Mouse (Mus musculus) stomach, embryonic 15.5 days (tissue): ENCODE measurements around the gene Rasl10a. TPM values are rescaled to one million over a fixed set of nuclear protein-coding genes. Genes with fewer than 3 reads are reported as not detected.
A peak's percentile ranks its signal among the peaks of the same experiment; 100 is the strongest.

ENCODE experiments used
- ATAC-seq: fragments of 200-750 bp; cut with Nextera tagmentation; 2 replicates; pipeline ENCODE4 v1.8.0; 2017; ENCODE audit warnings: low read depth, moderate number of reproducible peaks, moderate TSS enrichment; ENCODE audit not compliant: insufficient read depth, low FRiP score
- H3K27ac ChIP-seq: fragments of 300-500 bp; sonication (generic); 2 replicates; pipeline ENCODE4 v1.5.1; 2015; ENCODE audit warnings: mild to moderate bottlenecking, inconsistent platforms
- H3K27me3 ChIP-seq: fragments of 300-500 bp; sonication (generic); replicated peaks from 2 replicates; pipeline ENCODE4 v1.6.1; 2015; ENCODE audit warnings: inconsistent platforms
- H3K36me3 ChIP-seq: fragments of 300-500 bp; sonication (generic); 2 replicates; pipeline ENCODE4 v1.6.1; 2015; ENCODE audit warnings: inconsistent platforms
- H3K4me1 ChIP-seq: fragments of 300-500 bp; sonication (generic); 2 replicates; pipeline ENCODE4 v1.6.1; 2015; ENCODE audit warnings: inconsistent platforms
- H3K4me2 ChIP-seq: fragments of 300-500 bp; sonication (generic); 2 replicates; pipeline ENCODE4 v1.6.1; 2015; ENCODE audit warnings: mild to moderate bottlenecking, inconsistent platforms
- H3K4me3 ChIP-seq: fragments of 300-500 bp; sonication (generic); replicated peaks from 2 replicates; pipeline ENCODE4 v1.5.1; 2015; ENCODE audit warnings: inconsistent platforms
- H3K9ac ChIP-seq: fragments of 300-500 bp; sonication (generic); 2 replicates; pipeline ENCODE4 v1.6.1; 2015; ENCODE audit warnings: inconsistent platforms
- H3K9me3 ChIP-seq: fragments of 300-500 bp; sonication (generic); 2 replicates; pipeline ENCODE4 v1.6.1; 2016; ENCODE audit warnings: inconsistent platforms
- WGBS: fragments of 180-500 bp; shearing (Covaris S2); methylation state at CpG from one replicate; pipeline ENCODE4 v1.1.7; 2015; 5-methylcytosine and 5-hydroxymethylcytosine counted together
- polyA plus RNA-seq: library from polyadenylated mRNA; unstranded; fragments of >200 nt; fragmentation: Nextera tagmentation; extraction: Ambion mirVana; gene quantifications from 2 replicates; pipeline ENCODE4 v1.2.1, GENCODE M21; 2015

Gene Rasl10a
- polyA plus RNA-seq, 1 experiment from 2014 or later = 0.71 TPM

DNA sequence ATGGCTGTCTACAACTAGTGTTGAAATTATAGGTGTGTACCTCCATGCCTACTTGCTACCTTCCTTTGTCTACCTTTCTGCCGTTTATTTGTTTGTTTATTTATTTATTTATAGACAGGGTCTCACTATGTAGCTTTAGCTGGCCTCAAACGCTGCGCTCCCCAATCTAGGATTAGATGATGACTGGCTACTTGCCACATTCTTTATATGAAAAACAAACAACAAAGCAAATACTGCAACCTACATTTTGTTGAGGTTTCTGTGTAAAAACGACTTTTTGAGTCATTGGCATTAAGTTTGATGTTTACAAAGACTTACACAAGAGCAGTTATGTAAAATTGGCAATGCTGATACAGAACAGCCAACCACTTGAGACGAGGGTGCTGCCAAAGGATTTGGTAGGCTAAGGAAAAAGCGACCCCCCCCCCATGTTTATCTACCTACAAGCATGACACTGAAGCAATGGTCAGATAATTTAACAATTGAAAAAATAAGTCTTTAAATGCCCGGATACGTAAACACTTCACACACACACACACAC is 38.6 kb downstream of the Rasl10a start:
- H3K9ac ChIP-seq = no peak overlapping the region
- H3K36me3 ChIP-seq = peaks cover 10% of the 10 kb centered on the region; the same call in 1 of the 2 replicates
- H3K27me3 ChIP-seq = no peaks in the 10 kb centered on the region
- WGBS = 48% methylated on average over 8 of the region's 8 CpGs
- no peak overlapping the region for H3K27ac ChIP-seq
- no peak for ATAC-seq
- peak overlapping the region; percentile 78 for H3K4me2 ChIP-seq
- peaks cover 22% of the 10 kb centered on the region for H3K4me1 ChIP-seq
- H3K4me3 ChIP-seq = peak overlapping the region; percentile 83
- H3K9me3 ChIP-seq = no peaks in the 10 kb centered on the region

DNA sequence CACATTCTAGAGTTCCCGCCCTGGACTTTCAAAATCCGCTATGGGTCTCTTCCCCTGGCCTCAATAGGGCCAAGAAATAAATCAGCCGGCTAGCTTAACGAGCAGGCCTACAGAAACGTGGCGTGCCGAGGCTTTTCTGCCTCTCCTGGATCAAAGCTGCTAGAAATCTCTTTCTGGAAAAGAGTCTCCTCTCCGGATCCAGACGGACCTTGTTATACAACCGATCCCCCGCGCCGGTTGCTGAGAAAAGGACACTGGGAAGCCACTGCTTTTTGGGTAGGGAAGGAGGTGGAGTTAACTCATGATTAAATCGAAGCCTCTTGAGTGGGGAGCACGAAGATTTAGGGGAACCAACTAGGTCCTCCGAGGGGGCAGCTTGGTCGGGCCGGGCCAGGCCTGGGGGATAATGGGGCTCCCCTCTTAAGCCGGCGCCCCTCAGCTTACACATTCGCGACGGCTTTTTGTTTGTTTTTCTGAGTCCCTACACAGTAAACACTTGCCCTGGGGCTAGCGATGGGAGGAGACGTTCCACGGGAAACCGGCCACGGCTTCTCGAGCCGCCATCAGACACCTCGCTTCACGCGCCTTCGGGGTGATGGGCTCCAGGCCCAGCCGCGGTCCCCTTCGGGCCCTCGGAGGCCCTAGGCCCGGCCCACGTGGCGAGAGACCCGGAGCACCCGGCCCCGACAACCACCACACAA is 40.3 kb downstream of the Rasl10a start:
- under 1% methylated on average over 44 of the region's 44 CpGs for WGBS
- H3K27me3 ChIP-seq = no peaks in the 10 kb centered on the region
- peak; percentile 9 for ATAC-seq

DNA sequence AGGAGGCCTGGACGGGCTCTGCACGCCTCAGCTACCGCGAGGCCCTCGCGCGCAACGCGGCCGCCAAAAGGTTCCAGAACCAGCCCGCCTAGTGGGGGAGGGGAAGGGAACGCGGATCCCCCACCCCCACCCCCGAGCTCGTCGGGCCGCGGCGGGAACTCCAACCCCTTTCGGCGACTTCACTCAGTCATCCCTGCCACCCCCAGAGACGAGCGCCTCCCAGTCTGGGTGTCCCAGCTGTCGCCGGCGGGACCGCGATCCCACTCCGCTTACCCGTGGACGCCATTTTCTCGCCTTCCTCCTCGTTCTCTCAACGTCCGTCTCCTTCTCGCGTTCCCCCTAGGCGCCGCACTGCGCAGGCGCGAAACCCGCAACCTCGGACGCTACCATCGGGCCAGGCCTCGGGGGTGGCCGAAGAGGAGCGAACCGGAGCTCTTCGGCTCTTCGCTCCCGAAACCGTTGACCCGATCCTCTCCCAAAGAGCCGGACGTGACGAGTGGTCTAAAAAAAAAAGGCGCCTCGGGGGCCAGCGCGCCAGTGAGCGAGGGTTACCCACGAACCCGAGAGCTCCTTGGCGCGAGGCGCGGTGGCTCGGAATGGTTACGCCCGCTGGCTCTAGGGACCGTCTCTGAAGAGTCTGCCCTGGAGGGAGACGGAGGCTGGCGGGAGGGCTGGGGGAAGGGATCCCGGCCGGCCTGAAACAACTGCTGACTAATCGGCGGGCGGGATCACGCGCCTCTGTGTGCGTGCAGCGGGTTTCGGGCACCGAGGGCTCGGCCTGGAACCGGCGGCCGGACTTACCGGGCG is 41.0 kb downstream of the Rasl10a start, which contains the start of the genes Rhbdd3 and Ewsr1:
Gene Rhbdd3, plus strand, starts transcription at position 191 of the 807 bp plus-strand sequence.
Gene Ewsr1, minus strand, starts transcription at position 531 of the 807 bp plus-strand sequence.
- Histone ChIP-seq H3K27ac (peak within 1 kb of the TSS; percentile 91), H3K27me3 (no peaks in the 10 kb centered on the region), H3K36me3 (no peaks in the 10 kb centered on the region), H3K4me3 (peak within 1 kb of the TSS; percentile 83), H3K4me2 (peak within 1 kb of the TSS; percentile 78), H3K9me3 (no peaks in the 10 kb centered on the region), H3K4me1 (peaks cover 23% of the 10 kb centered on the region), H3K9ac (peak within 1 kb of the TSS; percentile 97)
- ATAC-seq = peak; percentile 92
- under 1% methylated on average over 86 of the region's 92 CpGs for WGBS

More for the DNA sequence above, 40.3 kb downstream of the Rasl10a start:
- Histone ChIP-seq H3K27ac (peak overlapping the region; percentile 91), H3K4me2 (peak overlapping the region; percentile 78), H3K9ac (peak overlapping the region; percentile 97), H3K36me3 (no peaks in the 10 kb centered on the region), H3K4me3 (peak overlapping the region; percentile 83), H3K9me3 (no peaks in the 10 kb centered on the region), H3K4me1 (peaks cover 23% of the 10 kb centered on the region)

- H3K27me3 ChIP-seq = no peaks in the 10 kb centered on the region
- H3K27ac ChIP-seq = peak overlapping the region; percentile 91
- peaks cover 20% of the 10 kb centered on the region for H3K4me1 ChIP-seq
- under 1% methylated on average over 31 of the region's 31 CpGs for WGBS
- H3K4me2 ChIP-seq = peak overlapping the region; percentile 76
- peak overlapping the region; percentile 97 for H3K9ac ChIP-seq
- ATAC-seq = peak; percentile 72; the same call in 1 of the 2 replicates
- no peaks in the 10 kb centered on the region for H3K9me3 ChIP-seq
- H3K4me3 ChIP-seq = peak overlapping the region; percentile 83
- H3K36me3 ChIP-seq = peaks cover 3% of the 10 kb centered on the region; the same call in 1 of the 2 replicates
Observed at GRCm38 (mm10) chr11:5099576-5100183, 41.8 kb downstream of the Rasl10a start.

DNA sequence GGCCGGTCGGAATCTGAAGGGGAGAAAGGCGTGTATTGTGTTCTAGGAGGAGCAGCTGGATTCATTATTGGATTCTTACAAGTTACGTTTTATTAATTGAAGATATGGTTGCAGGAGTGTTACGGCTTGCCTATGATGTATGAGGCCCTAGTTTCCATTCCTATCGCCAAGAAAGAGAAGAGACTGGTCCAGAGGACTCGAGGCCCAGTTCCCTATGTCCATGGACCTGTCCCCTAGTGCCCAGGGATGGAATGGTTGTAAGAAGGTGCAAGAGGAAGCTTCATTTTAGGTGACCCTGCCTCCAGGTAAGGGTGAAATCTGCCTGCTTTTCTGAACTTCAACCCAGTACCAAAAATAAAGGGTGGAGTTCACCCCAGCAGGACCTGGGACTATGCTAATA is 42.4 kb downstream of the Rasl10a start:
- Histone ChIP-seq H3K4me3 (peak overlapping the region; percentile 83), H3K4me1 (peaks cover 20% of the 10 kb centered on the region), H3K9ac (peak overlapping the region; percentile 97), H3K9me3 (no peaks in the 10 kb centered on the region), H3K36me3 (peaks cover 3% of the 10 kb centered on the region; the same call in 1 of the 2 replicates), H3K27me3 (no peaks in the 10 kb centered on the region), H3K27ac (peak overlapping the region; percentile 91), H3K4me2 (peak overlapping the region; percentile 76)
- no peak for ATAC-seq
- 1% methylated on average over 7 of the region's 7 CpGs for WGBS

GRCm38 (mm10) chr11:5100801-5101200 is 42.9 kb downstream of the Rasl10a start:
- no peak for ATAC-seq
- Histone ChIP-seq H3K4me3 (peak overlapping the region; percentile 83; the same call in 1 of the 2 replicates), H3K4me2 (peak overlapping the region; percentile 76), H3K4me1 (peaks cover 20% of the 10 kb centered on the region), H3K9ac (no peak overlapping the region), H3K27me3 (no peaks in the 10 kb centered on the region), H3K9me3 (no peaks in the 10 kb centered on the region), H3K27ac (no peak overlapping the region), H3K36me3 (peaks cover 8% of the 10 kb centered on the region; the same call in 1 of the 2 replicates)
- WGBS = 41% methylated on average over 5 of the region's 5 CpGs

GRCm38 (mm10) chr11:5101641-5102040 is 43.7 kb downstream of the Rasl10a start:
- H3K9ac ChIP-seq = no peak overlapping the region
- no peak overlapping the region for H3K4me3 ChIP-seq
- WGBS = 79% methylated on average over 6 of the region's 6 CpGs
- no peaks in the 10 kb centered on the region for H3K27me3 ChIP-seq
- no peak overlapping the region for H3K27ac ChIP-seq
- H3K4me1 ChIP-seq = peaks cover 20% of the 10 kb centered on the region
- H3K9me3 ChIP-seq = no peaks in the 10 kb centered on the region
- no peak overlapping the region for H3K4me2 ChIP-seq
- H3K36me3 ChIP-seq = peaks cover 8% of the 10 kb centered on the region; the same call in 1 of the 2 replicates
- no peak for ATAC-seq

DNA sequence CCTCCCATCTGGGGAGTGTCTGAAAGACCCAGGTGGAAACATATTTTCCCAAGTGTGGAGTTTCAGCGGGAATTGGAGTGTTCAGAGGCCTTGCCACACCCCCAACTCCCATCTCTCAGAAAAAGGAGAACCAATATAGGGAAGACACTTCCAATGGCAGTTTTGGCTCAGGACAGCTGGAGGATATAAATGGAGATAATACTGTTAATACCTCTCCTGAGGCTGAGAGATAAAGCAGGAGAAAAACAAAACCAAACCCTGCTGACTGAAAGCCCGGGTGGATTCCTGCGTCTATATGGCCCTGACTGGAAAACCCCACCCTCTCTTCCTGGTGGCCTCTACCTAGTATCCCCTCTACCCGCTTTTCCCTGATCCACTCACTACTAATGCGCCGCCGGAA is 44.5 kb downstream of the Rasl10a start:
- no peak overlapping the region for H3K4me2 ChIP-seq
- H3K27me3 ChIP-seq = no peaks in the 10 kb centered on the region
- no peaks in the 10 kb centered on the region for H3K9me3 ChIP-seq
- 85% methylated on average over 7 of the region's 7 CpGs for WGBS
- H3K27ac ChIP-seq = no peak overlapping the region
- no peak overlapping the region for H3K9ac ChIP-seq
- no peak for ATAC-seq
- H3K36me3 ChIP-seq = peaks cover 8% of the 10 kb centered on the region; the same call in 1 of the 2 replicates
- peaks cover 15% of the 10 kb centered on the region for H3K4me1 ChIP-seq
- no peak overlapping the region for H3K4me3 ChIP-seq

DNA sequence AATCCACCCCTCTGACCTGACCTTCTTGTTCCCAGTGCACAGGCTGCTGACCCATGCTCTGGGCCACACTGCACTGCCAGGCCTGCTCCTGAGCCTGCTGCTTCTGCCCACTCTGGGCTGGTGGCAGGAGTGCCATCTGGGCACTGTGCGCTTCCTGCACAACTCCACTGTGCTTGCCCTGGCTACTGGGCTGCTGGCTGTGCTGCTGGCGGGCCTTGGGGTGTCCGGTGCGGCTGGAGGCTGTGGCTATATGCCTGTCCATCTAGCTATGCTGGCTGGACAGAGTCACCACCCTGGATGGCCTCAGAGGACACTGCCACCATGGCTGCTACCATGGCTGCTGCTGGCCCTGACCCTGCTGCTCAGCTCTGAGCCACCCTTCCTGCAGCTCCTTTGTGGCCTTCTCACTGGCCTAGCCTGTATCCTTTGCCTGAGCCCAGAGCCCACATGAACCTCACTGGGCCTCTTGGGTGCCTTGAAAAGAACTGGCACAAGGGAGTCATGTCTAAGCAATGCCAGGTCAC is 46.1 kb downstream of the Rasl10a start:
- Histone ChIP-seq H3K4me1 (peaks cover 14% of the 10 kb centered on the region), H3K27ac (no peak overlapping the region), H3K4me2 (no peak overlapping the region), H3K36me3 (peaks cover 8% of the 10 kb centered on the region; the same call in 1 of the 2 replicates), H3K9ac (no peak overlapping the region), H3K9me3 (no peaks in the 10 kb centered on the region), H3K27me3 (no peaks in the 10 kb centered on the region), H3K4me3 (no peak overlapping the region)
- ATAC-seq = no peak
- WGBS = 99% methylated on average over 4 of the region's 4 CpGs

GRCm38 (mm10) chr11:5109441-5109840 is 51.5 kb downstream of the Rasl10a start:
- 65% methylated on average over 8 of the region's 8 CpGs for whole genome bisulfite sequencing
- no peak for ATAC-seq

More at GRCm38 (mm10) chr11:5109441-5109840, 51.5 kb downstream of the Rasl10a start:
- Histone ChIP-seq H3K4me2 (no peak overlapping the region), H3K36me3 (peaks cover 5% of the 10 kb centered on the region; the same call in 1 of the 2 replicates), H3K9me3 (no peaks in the 10 kb centered on the region), H3K9ac (no peak overlapping the region), H3K4me1 (no peaks in the 10 kb centered on the region), H3K4me3 (no peak overlapping the region), H3K27me3 (no peaks in the 10 kb centered on the region), H3K27ac (no peak overlapping the region)
